Mouse (Mus musculus) thymus, postnatal 4 days (tissue): ENCODE data around the gene Plekhj1.
"Not testable (repeated sequence)": the region's sequence is repeated elsewhere in the genome, so short reads cannot be mapped to it uniquely, and the experiment has no call there.

Experiments
- DNase-seq: peaks from one replicate; pipeline ENCODE4 v3.0.0; 2021

Gene Plekhj1

GRCm38 (mm10) chr10:80798150-80799006, at the start of gene Plekhj1, which contains the start of gene Sf3a2:
Gene Plekhj1 (minus strand): TSS chr10:80798626.
Gene Sf3a2 (plus strand): TSS chr10:80798198.
- peak; percentile 99 for DNase-seq

GRCm38 (mm10) chr10:80845732-80846131, 47.3 kb upstream of the Plekhj1 start:
- no peak for DNase-seq

GRCm38 (mm10) chr10:80845055-80845693, 46.7 kb upstream of the Plekhj1 start:
- no peak for DNase-seq

GRCm38 (mm10) chr10:80843931-80844547, 45.6 kb upstream of the Plekhj1 start, which contains the start of gene Lingo3:
Gene Lingo3 (minus strand): TSS chr10:80844039.
- DNase-seq = peak; percentile 67

GRCm38 (mm10) chr10:80843087-80843930, 44.9 kb upstream of the Plekhj1 start:
- DNase-seq = no peak

- no peak for DNase-seq
These were observed 43.9 kb upstream of the Plekhj1 start for GRCm38 (mm10) chr10:80842334-80842733.

GRCm38 (mm10) chr10:80841685-80842084, 43.3 kb upstream of the Plekhj1 start:
- no peak for DNase-seq

GRCm38 (mm10) chr10:80839848-80840247, 41.4 kb upstream of the Plekhj1 start:
- no peak for DNase-seq

GRCm38 (mm10) chr10:80838346-80838912, 40.0 kb upstream of the Plekhj1 start:
- DNase-seq = no peak

- DNase-seq = no peak
These were observed 39.4 kb upstream of the Plekhj1 start for GRCm38 (mm10) chr10:80837827-80838226.

GRCm38 (mm10) chr10:80836949-80837379, 38.5 kb upstream of the Plekhj1 start:
- no peak for DNase-seq

- DNase-seq = no peak
These were observed 37.2 kb upstream of the Plekhj1 start for GRCm38 (mm10) chr10:80835617-80836016.

- DNase-seq = no peak
These were observed 34.4 kb upstream of the Plekhj1 start for GRCm38 (mm10) chr10:80832818-80833217.

GRCm38 (mm10) chr10:80831136-80831535, 32.7 kb upstream of the Plekhj1 start:
- peak; percentile 79 for DNase-seq

- no peak for DNase-seq
These were observed 31.2 kb upstream of the Plekhj1 start for GRCm38 (mm10) chr10:80829359-80830278.

GRCm38 (mm10) chr10:80828587-80828986, 30.2 kb upstream of the Plekhj1 start:
- not testable (repeated sequence) for DNase-seq

GRCm38 (mm10) chr10:80827870-80828420, 29.5 kb upstream of the Plekhj1 start:
- DNase-seq = no peak

GRCm38 (mm10) chr10:80827063-80827869, 28.8 kb upstream of the Plekhj1 start:
- DNase-seq = no peak

- peak; percentile 99 for DNase-seq
These were observed 28.0 kb upstream of the Plekhj1 start, which contains the start of gene Oaz1 for GRCm38 (mm10) chr10:80826151-80827062. Gene Oaz1 (plus strand): TSS chr10:80826656.
